Mouse (Mus musculus): ENCODE measurements around the gene Iqcd. TPM values are rescaled to one million over a fixed set of nuclear protein-coding genes. Genes with fewer than 3 reads are reported as not detected.

Iqcd gene
- polyA plus RNA-seq, 1 experiment = 77.3 TPM

- no peak overlapping the region for H3K27ac ChIP-seq (ENCODE audit: control insufficient read depth, insufficient read depth, low read depth, low read length)
- H3K36me3 ChIP-seq (ENCODE audit: control insufficient read depth, insufficient read depth, low read length) = no peaks in the 10 kb centered on the region
- TF ChIP-seq POLR2A (IDR thresholded peaks at IDR 0.05; ENCODE audit: control insufficient read depth, low read depth, low read length) = no peak
- TF ChIP-seq CTCF (IDR thresholded peaks at IDR 0.05; ENCODE audit: control insufficient read depth, insufficient read depth, insufficient replicate concordance, low read depth, low read length) = no peak
- no peaks in the 10 kb centered on the region for H3K27me3 ChIP-seq (ENCODE audit: control insufficient read depth, insufficient read depth, low read length)
- peaks cover 7% of the 10 kb centered on the region for H3K4me1 ChIP-seq (ENCODE audit: control insufficient read depth, insufficient read depth, low read length)
- H3K4me3 ChIP-seq (ENCODE audit: control insufficient read depth, low read depth, low read length) = no peak overlapping the region
These were observed 28.6 kb upstream of the Iqcd start for GRCm38 (mm10) chr5:120560129-120560615.

- no peaks in the 10 kb centered on the region for H3K36me3 ChIP-seq (ENCODE audit: control insufficient read depth, insufficient read depth, low read length)
- no peak overlapping the region for H3K4me3 ChIP-seq (ENCODE audit: control insufficient read depth, low read depth, low read length)
- H3K4me1 ChIP-seq (ENCODE audit: control insufficient read depth, insufficient read depth, low read length) = peaks cover 7% of the 10 kb centered on the region
- TF ChIP-seq CTCF (IDR thresholded peaks at IDR 0.05; ENCODE audit: control insufficient read depth, insufficient read depth, insufficient replicate concordance, low read depth, low read length) (no peak), POLR2A (IDR thresholded peaks at IDR 0.05; ENCODE audit: control insufficient read depth, low read depth, low read length) (no peak)
- no peak overlapping the region for H3K27ac ChIP-seq (ENCODE audit: control insufficient read depth, insufficient read depth, low read depth, low read length)
- H3K27me3 ChIP-seq (ENCODE audit: control insufficient read depth, insufficient read depth, low read length) = no peaks in the 10 kb centered on the region
These were observed 28.1 kb upstream of the Iqcd start for GRCm38 (mm10) chr5:120560616-120561311.

- H3K4me3 ChIP-seq (ENCODE audit: control insufficient read depth, low read depth, low read length) = no peak overlapping the region
These were observed 25.6 kb upstream of the Iqcd start for GRCm38 (mm10) chr5:120562956-120563913.

GRCm38 (mm10) chr5:120563914-120564311 lies 24.9 kb upstream of the Iqcd start:
- H3K27me3 ChIP-seq (ENCODE audit: control insufficient read depth, insufficient read depth, low read length) = no peaks in the 10 kb centered on the region
- no peak overlapping the region for H3K27ac ChIP-seq (ENCODE audit: control insufficient read depth, insufficient read depth, low read depth, low read length)
- no peak for TF ChIP-seq CTCF (IDR thresholded peaks at IDR 0.05; ENCODE audit: control insufficient read depth, insufficient read depth, insufficient replicate concordance, low read depth, low read length)
- TF ChIP-seq POLR2A (IDR thresholded peaks at IDR 0.05; ENCODE audit: control insufficient read depth, low read depth, low read length) = no peak
- no peaks in the 10 kb centered on the region for H3K36me3 ChIP-seq (ENCODE audit: control insufficient read depth, insufficient read depth, low read length)
- peaks cover 7% of the 10 kb centered on the region for H3K4me1 ChIP-seq (ENCODE audit: control insufficient read depth, insufficient read depth, low read length)
- H3K4me3 ChIP-seq (ENCODE audit: control insufficient read depth, low read depth, low read length) = no peak overlapping the region

More at GRCm38 (mm10) chr5:120562956-120563913, 25.6 kb upstream of the Iqcd start:
- H3K27ac ChIP-seq (ENCODE audit: control insufficient read depth, insufficient read depth, low read depth, low read length) = peak overlapping the region; percentile 43
- H3K36me3 ChIP-seq (ENCODE audit: control insufficient read depth, insufficient read depth, low read length) = no peaks in the 10 kb centered on the region
- TF ChIP-seq CTCF (IDR thresholded peaks at IDR 0.05; ENCODE audit: control insufficient read depth, insufficient read depth, insufficient replicate concordance, low read depth, low read length) (no peak), POLR2A (IDR thresholded peaks at IDR 0.05; ENCODE audit: control insufficient read depth, low read depth, low read length) (0 out of 2 replicates have a peak, but pooled peaks have one; percentile 5)
- H3K4me1 ChIP-seq (ENCODE audit: control insufficient read depth, insufficient read depth, low read length) = peaks cover 7% of the 10 kb centered on the region
- no peaks in the 10 kb centered on the region for H3K27me3 ChIP-seq (ENCODE audit: control insufficient read depth, insufficient read depth, low read length)

- Histone ChIP-seq H3K4me3 (ENCODE audit: control insufficient read depth, low read depth, low read length) (no peak overlapping the region), H3K4me1 (ENCODE audit: control insufficient read depth, insufficient read depth, low read length) (peaks cover 7% of the 10 kb centered on the region), H3K27me3 (ENCODE audit: control insufficient read depth, insufficient read depth, low read length) (no peaks in the 10 kb centered on the region), H3K36me3 (ENCODE audit: control insufficient read depth, insufficient read depth, low read length) (no peaks in the 10 kb centered on the region), H3K27ac (ENCODE audit: control insufficient read depth, insufficient read depth, low read depth, low read length) (no peak overlapping the region)
- TF ChIP-seq POLR2A (IDR thresholded peaks at IDR 0.05; ENCODE audit: control insufficient read depth, low read depth, low read length) = no peak
- TF ChIP-seq CTCF (IDR thresholded peaks at IDR 0.05; ENCODE audit: control insufficient read depth, insufficient read depth, insufficient replicate concordance, low read depth, low read length) = no peak
These were observed 23.5 kb upstream of the Iqcd start for GRCm38 (mm10) chr5:120565171-120565905.

GRCm38 (mm10) chr5:120566101-120566500 lies 22.7 kb upstream of the Iqcd start:
- no peaks in the 10 kb centered on the region for H3K27me3 ChIP-seq (ENCODE audit: control insufficient read depth, insufficient read depth, low read length)
- H3K36me3 ChIP-seq (ENCODE audit: control insufficient read depth, insufficient read depth, low read length) = no peaks in the 10 kb centered on the region
- H3K4me3 ChIP-seq (ENCODE audit: control insufficient read depth, low read depth, low read length) = no peak overlapping the region
- peaks cover 7% of the 10 kb centered on the region for H3K4me1 ChIP-seq (ENCODE audit: control insufficient read depth, insufficient read depth, low read length)
- no peak for TF ChIP-seq POLR2A (IDR thresholded peaks at IDR 0.05; ENCODE audit: control insufficient read depth, low read depth, low read length)
- TF ChIP-seq CTCF (IDR thresholded peaks at IDR 0.05; ENCODE audit: control insufficient read depth, insufficient read depth, insufficient replicate concordance, low read depth, low read length) = no peak
- H3K27ac ChIP-seq (ENCODE audit: control insufficient read depth, insufficient read depth, low read depth, low read length) = no peak overlapping the region
